Mouse (Mus musculus) CH12.LX (cell line): Measurements from ENCODE around the gene Serpinb1c.

Experiments used
- EP300 ChIP-seq: IDR thresholded peaks from 2 replicates; pipeline ENCODE4 v1.6.1; 2011; ENCODE audit warnings: low read length, improper control_type of control experiment
- MAFK ChIP-seq: IDR thresholded peaks from 2 replicates; pipeline ENCODE4 v1.6.1; 2011; ENCODE audit warnings: low read length, improper control_type of control experiment; ENCODE audit not compliant: insufficient replicate concordance
- MAZ ChIP-seq: IDR thresholded peaks from 2 replicates; pipeline ENCODE4 v1.6.1; 2012; ENCODE audit warnings: low read depth, mild to moderate bottlenecking, inconsistent platforms, low read length, improper control_type of control experiment, moderate library complexity
- NELFE ChIP-seq: IDR thresholded peaks from 2 replicates; pipeline ENCODE4 v1.6.1; 2011; ENCODE audit warnings: low read depth, low read length, improper control_type of control experiment
- POLR2AphosphoS2 ChIP-seq: IDR thresholded peaks from 2 replicates; pipeline ENCODE4 v1.6.1; 2011; ENCODE audit warnings: low read depth, low read length, improper control_type of control experiment
- SMC3 ChIP-seq: IDR thresholded peaks from 2 replicates; pipeline ENCODE4 v1.6.1; 2011; ENCODE audit warnings: low read depth, low read length, improper control_type of control experiment

- TF ChIP-seq EP300: no peak
- no peak for TF ChIP-seq POLR2AphosphoS2
- TF ChIP-seq MAZ: no peak
- no peak for TF ChIP-seq SMC3
- TF ChIP-seq MAFK: no peak
- TF ChIP-seq NELFE: no peak
Measured at GRCm38 (mm10) chr13:32884755-32885154, 13.3 kb downstream of the Serpinb1c start.
